Mouse (Mus musculus) kidney, adult 2 months (tissue): ENCODE results near the gene Ap3b1. TPM values are rescaled to one million over a fixed set of nuclear protein-coding genes. Genes with fewer than 3 reads are reported as not detected.

Experiments used
- DNase-seq: peaks from one replicate; pipeline ENCODE4 v3.0.0; 2021
- H3K27ac ChIP-seq: fragments of 200-500 bp; 2 replicates; pipeline ENCODE4 v1.5.1; 2012; ENCODE audit warnings: low read depth, low read length, control low read depth, inconsistent platforms; ENCODE audit not compliant: insufficient read depth
- H3K27me3 ChIP-seq: fragments of 200-500 bp; replicated peaks from 2 replicates; pipeline ENCODE4 v1.6.1; 2012; ENCODE audit warnings: mild to moderate bottlenecking, moderate library complexity, low read length, inconsistent platforms; ENCODE audit not compliant: control insufficient read depth, insufficient read depth
- H3K36me3 ChIP-seq: fragments of 200-500 bp; 2 replicates; pipeline ENCODE4 v1.6.1; 2012; ENCODE audit warnings: mild to moderate bottlenecking, moderate library complexity, low read length, inconsistent platforms; ENCODE audit not compliant: control insufficient read depth, insufficient read depth
- H3K4me1 ChIP-seq: fragments of 200-500 bp; 2 replicates; pipeline ENCODE4 v1.6.1; 2011; ENCODE audit warnings: low read length; ENCODE audit not compliant: control insufficient read depth, insufficient read depth
- H3K4me3 ChIP-seq: fragments of 200-500 bp; 2 replicates; pipeline ENCODE4 v1.5.1; 2011; ENCODE audit warnings: mild to moderate bottlenecking, low read depth, low read length, control low read depth; ENCODE audit not compliant: insufficient read depth
- CTCF ChIP-seq: fragments of 200-500 bp; conservative IDR thresholded peaks from 2 replicates; pipeline ENCODE4 v1.5.1; 2011; ENCODE audit warnings: low read depth, mild to moderate bottlenecking, control low read depth, low read length, moderate library complexity, mixed read lengths; ENCODE audit not compliant: insufficient read depth, insufficient read length
- POLR2A ChIP-seq: fragments of 200-500 bp; IDR thresholded peaks from one replicate; pipeline ENCODE4 v1.6.1; 2011; ENCODE audit warnings: low read depth, low read length, control low read depth
- WGBS: fragments of 180-500 bp; shearing (Covaris S2); methylation state at CpG from one replicate; pipeline ENCODE4 v1.1.7; 2018; 5-methylcytosine and 5-hydroxymethylcytosine counted together
- polyA plus RNA-seq: library from polyadenylated mRNA; depleted of rRNA; stranded (reverse); fragments of >200 nt; gene quantifications from 2 replicates; pipeline ENCODE4 v1.2.3, GENCODE M21; 2012

The Ap3b1 gene
- polyA plus RNA-seq, 1 experiment = 49.4 TPM

- Histone ChIP-seq H3K27ac (no peak overlapping the region), H3K27me3 (no peaks in the 10 kb centered on the region), H3K4me3 (no peak overlapping the region), H3K36me3 (no peaks in the 10 kb centered on the region), H3K4me1 (no peaks in the 10 kb centered on the region)
- no peak for TF ChIP-seq POLR2A
- TF ChIP-seq CTCF = no peak
- 88% methylated on average over 14 of the region's 14 CpGs for WGBS
- no peak for DNase-seq
These were observed 206.4 kb downstream of the Ap3b1 start for GRCm38 (mm10) chr13:94565176-94565575.

- no peak for DNase-seq
- TF ChIP-seq POLR2A (no peak), CTCF (no peak)
- WGBS = 72% methylated on average over 9 of the region's 9 CpGs
- H3K4me1 ChIP-seq = no peaks in the 10 kb centered on the region
- H3K27ac ChIP-seq = no peak overlapping the region
- no peaks in the 10 kb centered on the region for H3K36me3 ChIP-seq
- no peak overlapping the region for H3K4me3 ChIP-seq
- H3K27me3 ChIP-seq = no peaks in the 10 kb centered on the region
These were observed 206.9 kb downstream of the Ap3b1 start for GRCm38 (mm10) chr13:94565616-94566015.

GRCm38 (mm10) chr13:94567739-94568138 is 209.0 kb downstream of the Ap3b1 start:
- Histone ChIP-seq H3K4me3 (no peak overlapping the region), H3K27me3 (no peaks in the 10 kb centered on the region), H3K27ac (no peak overlapping the region), H3K36me3 (no peaks in the 10 kb centered on the region), H3K4me1 (no peaks in the 10 kb centered on the region)
- DNase-seq = no peak
- no peak for TF ChIP-seq CTCF
- TF ChIP-seq POLR2A = no peak
- WGBS = 85% methylated on average over 6 of the region's 6 CpGs

GRCm38 (mm10) chr13:94571001-94571400 is 212.2 kb downstream of the Ap3b1 start:
- Histone ChIP-seq H3K4me3 (no peak overlapping the region), H3K36me3 (no peaks in the 10 kb centered on the region), H3K27ac (no peak overlapping the region), H3K4me1 (no peaks in the 10 kb centered on the region), H3K27me3 (no peaks in the 10 kb centered on the region)
- no peak for DNase-seq
- WGBS = 81% methylated on average over 10 of the region's 10 CpGs
- TF ChIP-seq CTCF = no peak
- TF ChIP-seq POLR2A = no peak

- 85% methylated on average over 8 of the region's 8 CpGs for WGBS
- no peak for DNase-seq
- Histone ChIP-seq H3K36me3 (no peaks in the 10 kb centered on the region), H3K4me3 (no peak overlapping the region), H3K27me3 (no peaks in the 10 kb centered on the region), H3K27ac (no peak overlapping the region), H3K4me1 (no peaks in the 10 kb centered on the region)
- TF ChIP-seq POLR2A = no peak
- TF ChIP-seq CTCF = no peak
These were observed 214.6 kb downstream of the Ap3b1 start for GRCm38 (mm10) chr13:94573356-94573755.

GRCm38 (mm10) chr13:94573833-94574232 is 215.1 kb downstream of the Ap3b1 start:
- Histone ChIP-seq H3K27ac (no peak overlapping the region), H3K36me3 (no peaks in the 10 kb centered on the region), H3K27me3 (no peaks in the 10 kb centered on the region), H3K4me1 (no peaks in the 10 kb centered on the region), H3K4me3 (no peak overlapping the region)
- DNase-seq = no peak
- TF ChIP-seq CTCF = no peak
- no peak for TF ChIP-seq POLR2A
- WGBS = 83% methylated on average over 7 of the region's 7 CpGs

- Histone ChIP-seq H3K4me3 (no peak overlapping the region), H3K36me3 (no peaks in the 10 kb centered on the region), H3K27ac (no peak overlapping the region), H3K27me3 (no peaks in the 10 kb centered on the region), H3K4me1 (no peaks in the 10 kb centered on the region)
- WGBS = 72% methylated on average over 17 of the region's 17 CpGs
- no peak for DNase-seq
- TF ChIP-seq CTCF (no peak), POLR2A (no peak)
These were observed 217.0 kb downstream of the Ap3b1 start for GRCm38 (mm10) chr13:94575607-94576398.
